Mouse (Mus musculus): ENCODE measurements at regions not wholly inside any gene's neighbourhood (a gene's known extent, or its start where the extent isn't known, plus 50 kb on each side); places are given as distances from the start of the nearest gene placed in this dataset.

- no peak for TF ChIP-seq CTCF (IDR thresholded peaks at IDR 0.05; ENCODE audit: control insufficient read depth, insufficient read depth, insufficient read length)
- TF ChIP-seq USF1 (IDR thresholded peaks at IDR 0.05; ENCODE audit: low read depth), result no peak
- TF ChIP-seq FOSL1 (IDR thresholded peaks at IDR 0.05; ENCODE audit: insufficient read depth, low read length, poor library complexity, severe bottlenecking), result no peak
- no peak for TF ChIP-seq MYOG (IDR thresholded peaks at IDR 0.05; ENCODE audit: control insufficient read depth, extremely low read depth, insufficient read length)
- TF ChIP-seq CEBPB (IDR thresholded peaks at IDR 0.05; ENCODE audit: low read depth), result no peak
Observed at GRCm38 (mm10) chr7:34545906-34546305, 110.6 kb downstream of the Kctd15 start.
